Mouse (Mus musculus): Measurements from ENCODE around the gene 1110065P20Rik. TPM values are rescaled to one million over a fixed set of nuclear protein-coding genes. Genes with fewer than 3 reads are reported as not detected.

1110065P20Rik gene
- total RNA-seq (2022): 10 to 100 TPM; 45.1 to 51.4 (median 49.2) TPM

- peak; percentile 81 for DNase-seq
Observed at GRCm38 (mm10) chr4:124850933-124851658, at the start of gene 1110065P20Rik. TSS of gene 1110065P20Rik (minus strand) at chr4:124851196.

- no peak for DNase-seq
Observed at GRCm38 (mm10) chr4:124899906-124900305, 48.9 kb upstream of the 1110065P20Rik start.

- DNase-seq: no peak
Observed at GRCm38 (mm10) chr4:124898428-124898827, 47.4 kb upstream of the 1110065P20Rik start.

- no peak for DNase-seq
Observed at GRCm38 (mm10) chr4:124894508-124895428, 43.8 kb upstream of the 1110065P20Rik start.

- no peak for DNase-seq
Observed at GRCm38 (mm10) chr4:124893769-124894168, 42.8 kb upstream of the 1110065P20Rik start.

- DNase-seq: no peak
Observed at GRCm38 (mm10) chr4:124890831-124891230, 39.8 kb upstream of the 1110065P20Rik start.

GRCm38 (mm10) chr4:124889935-124890334 is 38.9 kb upstream of the 1110065P20Rik start:
- no peak for DNase-seq

GRCm38 (mm10) chr4:124888702-124889101 is 37.7 kb upstream of the 1110065P20Rik start:
- no peak for DNase-seq

GRCm38 (mm10) chr4:124882151-124882729 is 31.2 kb upstream of the 1110065P20Rik start:
- DNase-seq: no peak

GRCm38 (mm10) chr4:124881341-124881908 is 30.4 kb upstream of the 1110065P20Rik start:
- DNase-seq: no peak

- DNase-seq: no peak
Observed at GRCm38 (mm10) chr4:124880599-124880998, 29.6 kb upstream of the 1110065P20Rik start, which contains the start of gene Epha10. TSS of gene Epha10 (plus strand) at chr4:124880899.

GRCm38 (mm10) chr4:124872719-124873118 is 21.7 kb upstream of the 1110065P20Rik start:
- DNase-seq: no peak

- DNase-seq: no peak
Observed at GRCm38 (mm10) chr4:124861283-124862188, 10.5 kb upstream of the 1110065P20Rik start, which contains the start of gene Maneal. TSS of gene Maneal (minus strand) at chr4:124862171.

- peak; percentile 63 for DNase-seq
Observed at GRCm38 (mm10) chr4:124860446-124860845, 9.4 kb upstream of the 1110065P20Rik start.

- peak; percentile 85 for DNase-seq
Observed at GRCm38 (mm10) chr4:124858370-124858769, 7.4 kb upstream of the 1110065P20Rik start.

GRCm38 (mm10) chr4:124856294-124856693 is 5.3 kb upstream of the 1110065P20Rik start:
- no peak for DNase-seq

GRCm38 (mm10) chr4:124850261-124850913 is 609 bp downstream of the 1110065P20Rik start, which contains the start of gene Yrdc:
TSS of gene Yrdc (plus strand) at chr4:124850679.
- DNase-seq: peak; percentile 91

- DNase-seq: peak; percentile 41
Observed at GRCm38 (mm10) chr4:124849631-124850260, 1.2 kb downstream of the 1110065P20Rik start.

- peak; percentile 66 for DNase-seq
Observed at GRCm38 (mm10) chr4:124847573-124847972, 3.4 kb downstream of the 1110065P20Rik start.

- no peak for DNase-seq
Observed at GRCm38 (mm10) chr4:124843493-124843892, 7.5 kb downstream of the 1110065P20Rik start.

Measured in adrenal gland, adult 8-10 months (tissue).